Mouse (Mus musculus) midbrain, embryonic 14.5 days (tissue): ENCODE data around the gene Krba1. TPM values are rescaled to one million over a fixed set of nuclear protein-coding genes. Genes with fewer than 3 reads are reported as not detected.

Experiments used
- ATAC-seq: fragments of 200-750 bp; cut with Nextera tagmentation; 2 replicates; pipeline ENCODE4 v1.8.0; 2017; ENCODE audit warnings: moderate number of reproducible peaks, moderate library complexity; ENCODE audit not compliant: low FRiP score, low TSS enrichment
- DNase-seq: peaks from one replicate; pipeline ENCODE4 v3.0.0-alpha.2; 2015
- H3K27ac ChIP-seq: fragments of 300-500 bp; sonication (generic); replicated peaks from 2 replicates; pipeline ENCODE4 v1.5.1; 2014; ENCODE audit warnings: mild to moderate bottlenecking, low read depth, low read length, moderate library complexity
- H3K27me3 ChIP-seq: fragments of 300-500 bp; sonication (generic); 2 replicates; pipeline ENCODE4 v1.6.1; 2014; ENCODE audit warnings: low read length, control low read depth, mixed read lengths; ENCODE audit not compliant: control insufficient read depth, insufficient read depth
- H3K36me3 ChIP-seq: fragments of 300-500 bp; sonication (generic); 2 replicates; pipeline ENCODE4 v1.6.1; 2014; ENCODE audit warnings: low read length, control low read depth; ENCODE audit not compliant: control insufficient read depth, insufficient read depth
- H3K4me1 ChIP-seq: fragments of 300-500 bp; sonication (generic); 2 replicates; pipeline ENCODE4 v1.6.1; 2014; ENCODE audit warnings: mild to moderate bottlenecking, antibody characterized with exemption, low read length, control low read depth; ENCODE audit not compliant: control insufficient read depth, insufficient read depth
- H3K4me2 ChIP-seq: fragments of 300-500 bp; sonication (generic); 2 replicates; pipeline ENCODE4 v1.6.1; 2014; ENCODE audit warnings: mild to moderate bottlenecking, low read length, moderate library complexity
- H3K4me3 ChIP-seq: fragments of 300-500 bp; sonication (generic); replicated peaks from 2 replicates; pipeline ENCODE4 v1.5.1; 2014; ENCODE audit warnings: low read depth, low read length
- H3K9ac ChIP-seq: fragments of 300-500 bp; sonication (generic); replicated peaks from 2 replicates; pipeline ENCODE4 v1.6.1; 2014; ENCODE audit warnings: mild to moderate bottlenecking, low read length, moderate library complexity
- H3K9me3 ChIP-seq: fragments of 300-500 bp; sonication (generic); 2 replicates; pipeline ENCODE4 v1.6.1; 2016; ENCODE audit warnings: low read length, control low read depth, mixed read lengths; ENCODE audit not compliant: control insufficient read depth
- WGBS: fragments of 180-500 bp; shearing (Covaris S2); extraction: QIAGEN DNeasy Blood & Tissue Kit; methylation state at CpG from one replicate; pipeline ENCODE4 v1.1.7; 2014; 5-methylcytosine and 5-hydroxymethylcytosine counted together
- polyA plus RNA-seq: library from polyadenylated mRNA; unstranded; fragments of >200 nt; fragmentation: Nextera tagmentation; extraction: Ambion mirVana; gene quantifications from 2 replicates; pipeline ENCODE4 v1.2.1, GENCODE M21; 2014

The Krba1 gene
- polyA plus RNA-seq, 1 experiment from 2014 or later, result 28.0 TPM

- WGBS, result 65% methylated on average over 12 of the region's 12 CpGs
- no peak for ATAC-seq
Observed at GRCm38 (mm10) chr6:48432893-48433816, 37.8 kb downstream of the Krba1 start.

GRCm38 (mm10) chr6:48434651-48435050, 39.3 kb downstream of the Krba1 start:
- no peak overlapping the region for H3K9ac ChIP-seq
- 65% methylated on average over 6 of the region's 6 CpGs for WGBS
- H3K4me2 ChIP-seq, result no peak overlapping the region
- H3K36me3 ChIP-seq, result peaks cover 10% of the 10 kb centered on the region; the same call in 1 of the 2 replicates
- ATAC-seq (no peak), DNase-seq (no peak)
- no peaks in the 10 kb centered on the region for H3K9me3 ChIP-seq
- H3K4me3 ChIP-seq, result no peak overlapping the region
- peaks cover 26% of the 10 kb centered on the region for H3K27me3 ChIP-seq
- peaks cover 13% of the 10 kb centered on the region; the same call in 1 of the 2 replicates for H3K4me1 ChIP-seq
- no peak overlapping the region for H3K27ac ChIP-seq

More at GRCm38 (mm10) chr6:48432893-48433816, 37.8 kb downstream of the Krba1 start:
- H3K9me3 ChIP-seq, result no peaks in the 10 kb centered on the region
- H3K4me3 ChIP-seq, result no peak overlapping the region
- H3K27ac ChIP-seq, result no peak overlapping the region
- H3K27me3 ChIP-seq, result peaks cover 12% of the 10 kb centered on the region
- DNase-seq, result no peak
- no peaks in the 10 kb centered on the region for H3K4me1 ChIP-seq
- H3K9ac ChIP-seq, result no peak overlapping the region
- no peak overlapping the region for H3K4me2 ChIP-seq
- peaks cover 4% of the 10 kb centered on the region; the same call in 1 of the 2 replicates for H3K36me3 ChIP-seq

DNA sequence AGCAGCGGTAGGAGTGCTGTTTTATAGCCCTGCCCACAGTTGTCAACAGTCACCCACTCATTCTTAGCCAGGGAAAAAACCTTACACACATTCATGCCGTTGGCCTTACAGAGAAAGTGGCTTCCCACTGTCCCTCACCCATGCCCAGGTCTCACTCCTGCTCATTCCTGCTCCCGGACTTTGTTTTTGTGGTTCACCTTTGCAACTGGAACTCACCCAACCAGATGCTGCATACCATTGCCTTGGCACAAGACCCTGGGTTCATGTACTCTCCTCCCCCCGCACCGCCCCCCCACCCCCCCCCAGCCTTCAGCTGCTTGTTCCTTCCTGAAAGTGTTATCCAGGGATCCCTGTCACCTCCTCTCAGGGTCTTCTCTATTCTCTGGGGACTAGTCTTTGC, 39.7 kb downstream of the Krba1 start:
- Histone ChIP-seq H3K27me3 (peaks cover 31% of the 10 kb centered on the region), H3K9ac (no peak overlapping the region), H3K9me3 (no peaks in the 10 kb centered on the region), H3K36me3 (peaks cover 10% of the 10 kb centered on the region; the same call in 1 of the 2 replicates), H3K4me2 (no peak overlapping the region), H3K4me3 (no peak overlapping the region), H3K27ac (no peak overlapping the region), H3K4me1 (peaks cover 13% of the 10 kb centered on the region; the same call in 1 of the 2 replicates)
- ATAC-seq, result no peak
- DNase-seq, result no peak
- WGBS, result 81% methylated on average over 5 of the region's 5 CpGs

GRCm38 (mm10) chr6:48435706-48436349, 40.4 kb downstream of the Krba1 start:
- no peak for DNase-seq
- ATAC-seq, result no peak
- Histone ChIP-seq H3K4me1 (peaks cover 13% of the 10 kb centered on the region; the same call in 1 of the 2 replicates), H3K4me2 (no peak overlapping the region), H3K27me3 (peaks cover 31% of the 10 kb centered on the region), H3K9me3 (no peaks in the 10 kb centered on the region), H3K4me3 (no peak overlapping the region), H3K27ac (no peak overlapping the region), H3K9ac (no peak overlapping the region), H3K36me3 (peaks cover 10% of the 10 kb centered on the region; the same call in 1 of the 2 replicates)
- WGBS, result 82% methylated on average over 5 of the region's 5 CpGs

DNA sequence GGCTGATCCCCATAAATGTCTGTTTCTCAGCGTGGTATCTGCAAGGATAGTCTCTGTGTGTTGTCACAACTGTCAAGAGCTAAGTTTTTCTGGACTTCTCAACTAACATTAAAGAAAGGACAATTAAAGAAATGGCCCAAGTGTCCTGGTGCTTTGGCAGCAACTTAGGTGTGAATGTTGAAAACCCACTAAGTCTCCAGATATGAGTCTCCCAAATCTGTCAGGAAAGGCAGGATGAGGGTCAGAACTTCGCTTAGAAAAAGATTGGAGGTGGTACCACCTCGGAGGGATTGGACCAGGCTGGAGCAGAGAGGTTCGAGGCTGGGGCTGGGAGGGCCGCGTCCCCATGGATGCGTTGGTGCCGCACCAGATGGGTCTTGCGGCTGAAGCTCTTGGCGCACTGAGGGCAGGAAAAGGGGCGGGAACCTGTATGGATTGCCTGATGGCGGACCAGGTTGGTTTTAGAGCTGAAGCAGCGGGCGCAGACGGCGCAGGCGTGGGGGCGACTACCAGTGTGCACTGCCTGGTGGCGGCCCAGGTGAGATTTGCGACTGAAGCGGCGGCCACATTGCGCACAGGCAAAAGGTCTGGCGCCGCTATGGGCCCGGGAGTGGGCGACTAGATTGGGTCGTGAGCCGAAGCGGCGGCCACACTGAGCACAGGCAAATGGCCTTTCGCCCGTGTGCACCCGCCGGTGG, 42.4 kb downstream of the Krba1 start:
- 34% methylated on average over 35 of the region's 35 CpGs for WGBS
- Histone ChIP-seq H3K36me3 (peaks cover 18% of the 10 kb centered on the region), H3K27ac (no peak overlapping the region), H3K4me2 (peak overlapping the region; percentile 43), H3K9me3 (no peaks in the 10 kb centered on the region), H3K27me3 (peaks cover 31% of the 10 kb centered on the region), H3K4me1 (peaks cover 13% of the 10 kb centered on the region; the same call in 1 of the 2 replicates), H3K9ac (0 out of 2 replicates have a peak overlapping the region, but pooled peaks have one; percentile 16), H3K4me3 (peak overlapping the region; percentile 14)
- no peak for ATAC-seq
- DNase-seq, result no peak

GRCm38 (mm10) chr6:48438475-48439125, 43.2 kb downstream of the Krba1 start:
- peak overlapping the region; percentile 43 for H3K4me2 ChIP-seq
- peaks cover 16% of the 10 kb centered on the region for H3K4me1 ChIP-seq
- peak overlapping the region; percentile 14 for H3K4me3 ChIP-seq
- no peaks in the 10 kb centered on the region for H3K9me3 ChIP-seq
- peak; percentile 3; the same call in 1 of the 2 replicates for ATAC-seq
- peaks cover 18% of the 10 kb centered on the region for H3K36me3 ChIP-seq
- H3K27ac ChIP-seq, result no peak overlapping the region
- DNase-seq, result peak; percentile 71
- peaks cover 31% of the 10 kb centered on the region for H3K27me3 ChIP-seq
- peak overlapping the region; percentile 29; the same call in 1 of the 2 replicates for H3K9ac ChIP-seq
- 16% methylated on average over 55 of the region's 55 CpGs for WGBS

- DNase-seq (no peak), ATAC-seq (no peak)
- Histone ChIP-seq H3K4me2 (no peak overlapping the region), H3K4me3 (no peak overlapping the region), H3K9ac (no peak overlapping the region), H3K36me3 (peaks cover 18% of the 10 kb centered on the region), H3K4me1 (peaks cover 17% of the 10 kb centered on the region), H3K27me3 (peaks cover 31% of the 10 kb centered on the region), H3K27ac (no peak overlapping the region), H3K9me3 (no peaks in the 10 kb centered on the region)
Observed at GRCm38 (mm10) chr6:48439654-48440053, 44.3 kb downstream of the Krba1 start.
